Mouse (Mus musculus): Measurements from ENCODE around the gene Mss51.

Mss51 gene

DNA sequence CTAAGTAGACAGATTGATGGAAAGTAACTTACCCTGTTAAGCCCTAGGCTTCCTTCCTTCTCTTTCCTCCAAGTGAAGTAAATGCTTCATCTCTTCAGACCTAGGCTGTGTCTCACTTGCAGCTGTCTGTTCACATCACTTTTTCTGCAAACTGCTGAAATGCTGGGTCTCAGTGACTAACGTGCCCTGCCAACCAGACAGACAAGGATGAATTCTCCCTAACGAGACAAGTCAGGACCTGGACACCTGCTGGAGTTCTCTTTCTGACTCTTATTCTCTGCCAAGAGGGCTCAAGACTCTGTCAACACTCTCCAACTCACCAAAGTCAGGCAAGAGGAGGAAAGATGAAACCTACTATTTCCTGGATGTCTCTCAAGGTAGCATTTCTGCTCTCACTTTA is at the start of gene Mss51:
Gene Mss51 (minus strand): TSS at position 299 of the 400 bp plus-strand sequence.
- DNase-seq (ENCODE audit: low spot score) = no peak

DNA sequence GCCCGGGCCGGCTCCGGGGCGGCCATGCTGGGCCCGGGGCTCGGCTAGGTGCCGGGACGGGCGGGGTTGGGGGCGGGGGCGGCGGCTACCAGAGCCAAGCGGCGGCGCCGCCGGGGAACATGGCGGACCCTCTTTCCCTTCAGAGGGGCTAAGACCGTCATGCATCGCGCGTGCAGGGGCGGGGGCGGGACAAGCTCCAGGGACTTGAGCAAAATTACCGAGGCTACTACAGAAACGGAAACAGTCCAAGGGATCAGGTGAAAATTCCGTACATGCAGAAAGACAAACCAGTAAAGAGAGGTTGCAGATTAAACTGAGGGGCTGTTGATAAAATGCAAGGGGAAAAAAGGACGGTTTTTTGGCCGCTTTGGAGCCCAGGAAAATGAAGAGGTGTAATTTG is 49.7 kb upstream of the Mss51 start, which contains the start of gene Ppp3cb:
Gene Ppp3cb (minus strand): TSS at position 159 of the 400 bp plus-strand sequence.
- peak; percentile 86 for DNase-seq (ENCODE audit: low spot score)

DNA sequence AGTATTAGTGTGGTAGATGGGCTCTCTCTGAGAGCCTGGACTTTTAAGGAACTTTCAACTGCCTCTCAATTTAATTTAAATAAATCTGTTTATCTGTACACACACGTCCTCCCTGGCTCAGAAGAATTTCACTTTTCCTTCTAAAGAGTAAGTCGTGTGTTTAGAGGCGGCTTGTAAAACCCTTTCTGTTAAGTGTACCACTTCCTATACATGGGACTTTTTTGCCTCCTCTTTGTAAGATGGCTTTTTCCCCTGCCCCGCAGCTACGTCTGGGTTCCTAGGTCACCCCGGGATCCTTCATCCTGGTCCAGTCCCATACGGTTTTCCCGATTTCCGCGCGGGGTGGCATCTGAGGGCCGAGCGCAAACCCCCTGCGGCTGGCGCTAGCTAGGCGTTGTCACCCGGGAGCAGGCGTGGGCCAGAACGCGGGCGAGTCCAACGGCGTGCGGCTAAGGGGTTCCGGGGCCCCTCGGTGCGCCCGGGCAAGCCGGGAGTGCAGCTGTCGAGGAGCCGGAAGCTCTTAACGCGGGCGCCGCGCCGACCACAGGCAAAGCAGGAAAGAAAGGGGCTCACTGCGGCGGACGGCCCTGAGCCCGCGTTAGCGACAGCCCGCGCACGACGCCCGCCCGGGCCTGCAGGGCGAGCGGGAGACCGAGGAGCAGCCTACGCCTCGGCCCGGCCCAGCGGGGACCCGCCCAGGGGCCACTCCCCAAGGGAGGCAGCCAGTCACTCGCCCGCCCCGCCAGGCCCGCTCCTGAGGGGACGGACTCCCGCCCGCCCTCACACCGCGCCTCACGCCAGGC is 49.0 kb upstream of the Mss51 start:
- DNase-seq (ENCODE audit: low spot score) = peak; percentile 89

DNA sequence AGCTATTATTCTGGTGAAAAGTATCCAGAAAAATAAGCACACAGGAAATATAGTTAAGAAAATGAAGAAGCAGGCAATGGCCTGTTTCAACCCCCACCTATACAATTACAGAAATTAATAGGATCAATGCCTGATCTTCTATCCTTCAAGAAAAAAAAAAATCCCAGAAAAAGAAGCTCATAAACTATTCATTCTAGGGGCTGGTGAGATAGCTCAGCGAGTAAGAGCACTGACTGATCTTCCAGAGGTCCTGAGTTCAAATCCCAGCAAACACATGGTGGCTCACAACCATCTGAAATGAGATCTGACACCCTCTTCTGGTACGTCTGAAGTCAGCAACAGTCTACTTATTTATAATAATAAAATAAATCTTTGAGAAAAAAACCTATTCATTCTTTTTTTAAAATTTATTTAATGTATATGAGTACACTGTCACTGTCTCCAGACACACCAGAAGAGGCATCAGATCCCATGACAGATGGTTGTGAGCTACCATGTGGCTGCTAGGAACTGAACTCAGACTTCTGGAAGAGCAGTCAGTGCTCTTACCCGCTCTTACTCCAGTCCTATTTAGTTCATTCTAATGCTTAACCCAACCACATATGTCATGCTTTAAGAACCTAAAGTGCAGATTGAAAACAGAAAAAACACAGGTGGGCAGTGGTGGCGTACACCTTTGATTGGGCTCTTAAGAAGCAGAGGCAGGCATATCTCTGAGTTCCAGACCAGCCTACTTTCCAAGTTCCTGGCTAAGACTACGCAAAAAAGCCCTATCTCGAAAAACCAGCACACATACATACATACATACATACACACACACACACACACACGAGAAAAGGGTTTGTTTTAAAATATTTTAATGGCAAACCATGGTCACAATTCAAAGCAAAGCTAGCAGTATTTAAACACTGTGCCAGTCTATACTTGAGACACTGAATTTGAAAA is 48.0 kb upstream of the Mss51 start:
- DNase-seq (ENCODE audit: low spot score) = peak; percentile 6

DNA sequence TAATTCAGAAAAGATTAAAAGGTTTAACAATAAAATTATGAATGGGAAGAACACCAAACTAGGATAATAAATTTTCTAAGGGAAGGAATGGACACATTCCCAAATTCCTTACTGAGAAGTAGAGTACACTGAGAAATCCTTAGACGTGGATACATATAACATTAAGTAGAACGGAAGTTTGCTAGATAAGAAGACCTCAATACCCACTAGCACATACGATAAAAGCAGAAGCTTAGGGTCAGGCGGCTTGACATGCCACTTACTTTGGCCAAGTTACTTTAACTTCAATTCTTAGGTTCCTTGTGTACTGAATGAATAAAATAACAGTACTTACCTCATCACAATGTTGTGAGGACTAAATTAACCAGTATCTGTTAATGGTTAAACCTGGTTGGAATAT is 32.9 kb upstream of the Mss51 start:
- no peak for DNase-seq (ENCODE audit: low spot score)

DNA sequence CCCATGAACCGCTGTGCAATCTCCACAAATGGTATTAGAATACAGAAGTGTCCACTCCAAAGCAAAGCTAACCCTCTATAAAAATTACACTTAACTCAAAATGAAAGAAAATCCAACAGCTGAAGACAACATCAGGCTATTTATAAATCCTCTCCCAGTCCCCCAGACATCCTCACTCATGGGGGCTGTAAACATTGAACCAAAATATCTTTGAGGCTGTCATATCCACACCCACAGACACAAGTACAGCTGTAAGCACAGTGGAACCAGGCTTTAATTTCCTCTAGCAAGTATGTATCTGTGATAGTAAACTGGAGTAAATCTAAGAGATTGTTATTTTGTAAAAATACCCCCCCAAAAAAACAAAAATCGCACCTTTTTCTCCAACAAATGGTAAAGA is 23.5 kb upstream of the Mss51 start:
- DNase-seq (ENCODE audit: low spot score) = no peak

DNA sequence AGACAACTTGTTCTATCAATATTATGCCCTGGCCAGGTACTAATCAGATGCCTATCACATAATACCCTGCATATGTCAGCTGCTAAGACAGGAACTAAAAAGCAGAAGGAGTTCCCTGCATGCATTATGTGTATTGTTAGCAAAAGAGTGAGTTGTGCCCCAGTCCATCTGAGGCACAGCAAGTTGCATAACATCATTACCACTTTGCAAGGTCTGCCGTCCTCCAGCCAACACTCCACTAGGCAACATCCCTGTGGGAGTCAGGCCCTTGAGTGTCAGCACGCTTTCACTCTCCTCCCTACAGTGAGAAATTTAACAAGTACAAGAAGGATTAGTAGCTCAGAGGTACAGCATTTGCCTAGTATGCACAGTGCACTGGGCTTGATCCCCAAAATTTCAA is 11.7 kb upstream of the Mss51 start:
- DNase-seq (ENCODE audit: low spot score) = no peak

DNA sequence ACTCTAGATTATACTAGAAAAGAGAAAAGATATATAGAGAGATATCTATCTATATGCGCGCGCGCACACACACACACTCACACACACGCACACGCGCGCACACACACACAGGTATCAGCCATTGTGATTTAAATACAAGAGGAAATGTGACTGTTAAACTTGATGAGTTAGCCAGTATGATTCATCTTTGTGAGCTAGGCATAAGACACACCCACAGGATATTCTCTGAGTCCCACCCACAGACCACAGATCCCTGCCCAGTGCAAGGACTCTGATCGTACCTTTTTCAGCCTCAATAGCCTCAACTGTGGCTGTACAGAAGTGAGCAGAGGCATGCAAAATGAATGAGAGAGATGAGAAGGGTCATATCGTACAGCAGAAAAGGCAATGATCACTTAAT is 6.3 kb upstream of the Mss51 start:
- no peak for DNase-seq (ENCODE audit: low spot score)

DNA sequence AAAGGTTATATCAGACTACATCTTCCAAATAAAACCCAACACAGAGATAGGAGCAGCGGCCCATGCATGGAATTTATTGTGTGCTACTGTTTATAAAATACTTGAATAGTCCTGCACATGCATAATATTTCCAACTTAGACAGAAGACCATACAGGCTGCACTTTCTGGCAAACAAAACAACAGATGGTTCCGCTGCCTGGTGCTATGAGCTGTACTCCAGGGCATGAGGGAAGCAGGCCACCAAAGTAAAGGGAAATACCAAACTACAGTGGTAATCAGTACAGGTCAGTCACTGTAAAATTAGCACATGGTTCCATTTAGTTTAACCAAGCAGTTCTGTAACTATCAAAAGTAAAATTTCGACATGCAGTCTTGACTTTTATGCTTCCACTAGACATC is 3.3 kb upstream of the Mss51 start:
- DNase-seq (ENCODE audit: low spot score) = no peak

DNA sequence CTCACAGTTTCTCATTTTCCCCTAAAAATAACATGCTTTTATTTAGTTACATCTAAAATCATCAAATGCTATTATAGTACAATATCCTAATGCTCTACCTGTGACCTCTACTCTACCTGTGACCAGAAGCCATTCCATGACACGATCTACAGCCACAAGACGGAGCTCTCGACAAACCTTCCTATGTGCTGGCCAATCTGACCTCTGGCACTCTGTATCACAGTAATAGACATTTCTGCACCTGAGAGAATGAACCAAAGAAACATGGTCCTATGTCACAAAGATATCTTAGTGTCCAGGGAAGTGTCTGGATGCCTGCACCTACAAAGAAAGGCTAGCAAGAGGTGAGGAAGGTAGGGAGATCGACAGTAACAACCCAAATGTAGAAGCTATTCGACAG is 10.7 kb downstream of the Mss51 start:
- no peak for DNase-seq (ENCODE audit: low spot score)

DNA sequence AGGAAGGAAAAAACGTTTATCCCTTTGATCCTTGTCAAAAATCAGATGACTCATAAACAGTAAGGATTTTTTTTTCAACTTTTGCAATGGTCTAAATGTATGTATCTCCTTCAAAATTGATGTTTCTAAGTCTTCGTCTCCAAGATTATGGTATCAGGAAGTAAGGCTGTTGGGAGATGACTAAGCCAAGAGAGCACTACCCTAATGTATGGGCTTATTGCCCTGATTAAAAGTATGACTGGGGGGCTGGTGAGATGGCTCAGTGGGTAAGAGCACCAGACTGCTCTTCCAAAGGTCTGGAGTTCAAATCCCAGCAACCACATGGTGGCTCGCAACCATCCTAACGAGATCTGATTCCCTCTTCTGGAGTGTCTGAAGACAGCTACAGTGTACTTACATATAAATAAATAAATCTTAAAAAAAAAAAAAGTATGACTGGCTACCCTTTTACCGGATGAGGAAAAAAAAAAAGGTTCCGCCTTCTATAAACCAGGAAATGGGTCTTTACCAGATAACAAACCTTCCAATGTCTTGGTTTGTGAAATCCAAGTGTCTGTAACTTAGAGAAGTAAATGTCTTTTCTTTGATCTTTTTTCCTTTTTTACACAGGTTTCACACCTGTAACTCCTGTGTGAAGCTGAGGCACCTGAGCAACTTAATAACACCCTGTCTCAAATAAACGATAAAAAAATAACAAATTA is 14.5 kb downstream of the Mss51 start:
- DNase-seq (ENCODE audit: low spot score) = no peak

DNA sequence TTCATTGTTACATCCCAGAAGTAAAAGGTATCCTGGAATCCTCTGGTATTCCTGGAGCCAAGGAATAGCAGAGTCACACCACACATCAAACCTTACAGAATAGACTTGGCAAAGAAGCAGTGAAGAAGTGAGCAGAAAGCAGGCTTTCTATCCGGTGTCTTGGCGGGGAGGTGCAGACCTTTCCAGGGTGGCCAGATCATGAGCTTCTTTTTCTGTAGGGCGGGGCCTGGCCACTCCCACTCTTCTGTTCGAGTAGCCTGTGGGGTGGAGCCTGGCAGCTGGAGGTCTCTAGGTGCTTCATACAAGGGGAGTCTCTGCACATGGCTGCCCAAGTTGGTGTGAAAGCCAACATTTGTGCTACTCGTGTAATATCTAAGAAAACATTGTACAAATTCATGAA is 15.5 kb downstream of the Mss51 start:
- no peak for DNase-seq (ENCODE audit: low spot score)

DNA sequence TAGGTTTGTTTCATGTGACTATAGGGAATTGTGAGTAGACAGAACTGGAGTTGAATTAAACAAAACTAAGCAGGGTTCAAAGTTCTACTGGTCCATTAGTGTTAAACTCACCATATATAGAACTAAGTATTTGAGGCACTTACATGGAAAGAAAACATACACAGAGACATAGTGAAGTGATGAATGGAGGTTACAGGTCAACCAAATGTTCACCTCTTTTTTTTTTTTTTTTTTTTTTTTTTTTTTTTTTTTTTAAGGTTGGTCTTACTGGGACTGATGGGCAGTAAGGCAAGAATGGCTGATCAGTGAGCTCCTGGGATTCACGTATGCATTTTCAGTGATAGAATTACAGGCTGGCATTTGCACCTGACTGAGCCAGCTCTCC is 16.5 kb downstream of the Mss51 start:
- no peak for DNase-seq (ENCODE audit: low spot score)

DNA sequence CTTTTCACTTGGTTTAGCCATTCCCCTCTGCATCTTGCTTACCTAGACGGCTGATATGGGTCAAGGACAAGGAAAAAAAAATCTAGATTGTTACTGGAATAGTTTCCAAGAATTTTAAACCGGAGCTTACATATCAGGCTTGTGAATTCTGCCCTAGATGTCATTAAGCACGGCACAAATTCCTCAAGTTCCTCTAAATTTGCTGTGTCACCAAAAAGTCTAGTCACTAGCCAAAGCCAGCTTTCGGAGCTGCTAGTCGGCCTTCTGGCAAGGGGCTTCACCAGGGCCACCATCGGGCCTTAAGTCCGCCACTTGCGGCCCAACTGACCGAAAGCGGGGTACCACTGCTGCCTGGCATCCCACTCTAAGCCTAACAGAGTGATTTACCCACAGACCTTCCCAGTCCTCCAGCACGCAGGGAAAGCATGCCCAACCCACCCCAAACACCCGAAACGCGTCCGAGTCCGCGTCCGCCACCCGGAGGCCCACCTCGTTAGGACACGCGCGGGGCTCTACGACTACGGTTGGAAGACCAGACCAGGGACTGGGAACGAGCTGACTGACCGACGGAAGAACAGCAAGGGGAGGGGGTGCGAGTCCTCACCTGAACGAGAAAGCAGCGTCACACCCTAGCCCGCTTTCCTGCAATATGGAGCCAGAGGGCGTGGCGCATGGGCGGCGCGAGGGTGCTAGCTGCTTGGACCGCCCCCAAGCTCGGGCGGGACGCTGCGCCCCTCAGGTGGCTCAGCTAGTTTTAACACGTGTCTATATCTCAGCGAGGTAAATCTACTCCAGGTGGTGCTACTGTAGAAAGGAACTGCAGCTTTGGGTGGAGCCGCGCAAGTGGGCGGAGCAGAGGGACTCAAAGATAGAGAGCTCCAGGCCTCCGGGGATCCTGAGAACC is 17.2 kb downstream of the Mss51 start, which contains the start of gene Anxa7:
Gene Anxa7 (minus strand): TSS at position 843 of the 904 bp plus-strand sequence.
- peak; percentile 64 for DNase-seq (ENCODE audit: low spot score)

DNA sequence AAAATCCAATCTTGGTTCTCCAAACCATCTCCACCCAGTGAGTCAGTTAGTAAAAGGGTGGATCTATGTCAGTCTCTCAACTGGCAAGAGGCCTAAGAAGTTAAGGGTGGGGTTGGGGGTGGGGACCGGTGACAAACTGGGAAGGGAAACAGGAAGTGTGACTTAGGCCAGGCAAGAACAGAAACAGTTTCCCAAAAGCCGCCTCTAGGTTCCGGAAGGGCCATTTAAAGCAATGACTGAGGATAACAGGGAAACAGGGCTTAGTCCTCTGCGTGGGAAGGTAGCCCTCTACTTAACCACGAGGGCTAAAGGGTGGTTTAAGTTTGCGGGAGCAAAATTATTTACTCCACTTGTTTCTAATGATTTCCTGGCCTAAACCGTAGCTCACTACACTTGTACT is 17.9 kb downstream of the Mss51 start:
- DNase-seq (ENCODE audit: low spot score) = peak; percentile 19

DNA sequence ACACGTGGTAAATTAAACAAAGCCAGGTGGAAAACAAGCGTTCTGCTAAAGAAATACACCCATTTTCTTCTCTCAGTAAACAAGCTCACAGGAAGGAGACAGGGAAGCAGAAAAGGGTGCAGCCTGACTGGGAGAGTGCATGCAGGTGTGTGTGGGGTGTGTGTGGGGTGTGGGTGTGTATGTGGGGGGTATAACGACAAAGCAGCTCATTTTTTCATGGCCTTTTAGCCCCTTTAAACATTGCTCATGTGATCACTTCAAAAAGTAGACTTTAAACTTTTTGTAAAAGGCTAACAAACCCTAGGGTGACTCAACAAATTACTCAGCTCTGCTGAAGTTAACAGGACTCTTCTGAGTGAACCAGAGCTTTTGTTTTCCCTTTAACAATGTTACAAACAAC is 18.3 kb downstream of the Mss51 start:
- no peak for DNase-seq (ENCODE audit: low spot score)

DNA sequence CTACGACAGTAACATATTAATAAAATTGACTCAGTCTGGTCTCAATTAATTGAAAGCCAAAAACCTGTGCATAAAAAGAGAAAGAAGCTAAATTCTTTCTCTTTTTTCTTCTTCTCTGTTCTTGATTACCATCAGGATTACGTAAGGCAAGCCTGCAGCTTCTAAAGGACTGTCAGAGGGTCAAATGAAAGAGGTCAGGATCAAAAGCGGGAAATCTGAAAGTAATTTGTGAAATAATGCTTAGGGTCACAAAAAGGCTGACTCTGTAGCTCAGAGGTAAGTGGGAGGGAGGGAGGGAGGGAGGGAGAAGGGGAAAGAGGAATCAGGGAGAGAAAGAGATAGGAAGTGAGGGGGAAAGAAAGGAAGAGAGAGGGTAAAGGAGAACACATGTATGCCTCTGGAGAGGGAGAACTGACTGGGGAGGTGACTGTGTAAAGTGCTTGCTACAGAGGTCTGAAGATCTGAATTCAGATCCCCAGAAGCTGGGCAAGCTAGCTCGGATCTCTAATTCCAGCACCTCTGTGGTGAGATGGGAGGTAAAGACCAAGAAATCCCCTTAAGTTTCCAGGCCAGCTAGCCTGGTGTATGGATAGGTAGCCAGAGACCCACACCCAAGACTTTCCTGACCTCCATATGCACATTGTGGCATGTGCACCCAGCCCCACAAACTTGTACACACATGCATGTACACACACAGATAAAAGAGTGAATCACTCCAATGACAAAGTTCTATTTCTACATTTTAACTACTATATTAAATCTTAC is 19.3 kb downstream of the Mss51 start:
- no peak for DNase-seq (ENCODE audit: low spot score)

DNA sequence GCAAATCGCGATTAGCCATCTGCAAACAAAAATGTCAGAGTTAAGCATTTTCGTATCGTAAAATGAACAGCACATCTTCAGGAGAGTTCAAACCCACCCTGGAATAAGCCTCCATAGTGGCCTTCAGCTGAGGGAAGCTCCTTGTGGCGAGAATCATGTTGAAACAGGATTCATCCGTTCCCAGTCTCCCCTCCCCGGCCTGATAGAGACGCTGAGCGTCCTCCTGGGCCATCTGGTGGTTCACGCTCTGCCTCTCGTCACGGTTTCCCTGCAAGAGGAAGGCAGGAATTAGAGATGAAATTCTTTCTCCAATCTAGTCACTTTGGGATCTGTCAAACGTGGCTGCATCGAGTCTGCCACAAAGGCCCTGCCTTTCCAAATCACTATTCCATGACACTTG is 36.5 kb downstream of the Mss51 start:
- no peak for DNase-seq (ENCODE audit: low spot score)

DNA sequence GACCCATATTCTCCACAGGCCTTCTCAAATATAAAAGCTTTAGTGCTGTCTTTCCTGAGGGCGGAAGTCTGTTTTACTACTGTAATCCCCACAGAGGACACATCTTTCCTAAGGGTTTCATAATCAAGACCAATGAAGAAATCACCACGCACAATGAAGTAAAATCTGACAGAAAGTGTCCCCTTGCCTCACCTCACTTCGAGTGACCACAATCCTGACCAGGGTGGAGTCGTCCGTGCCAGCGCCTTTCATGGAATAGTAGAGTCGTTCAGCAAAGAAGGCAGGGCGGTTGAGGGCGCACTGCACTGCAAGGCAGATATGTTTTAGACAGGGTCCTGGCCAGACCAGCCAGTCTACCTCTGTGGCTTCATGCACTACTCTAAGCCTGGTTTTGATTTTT is 38.3 kb downstream of the Mss51 start:
- DNase-seq (ENCODE audit: low spot score) = no peak

DNA sequence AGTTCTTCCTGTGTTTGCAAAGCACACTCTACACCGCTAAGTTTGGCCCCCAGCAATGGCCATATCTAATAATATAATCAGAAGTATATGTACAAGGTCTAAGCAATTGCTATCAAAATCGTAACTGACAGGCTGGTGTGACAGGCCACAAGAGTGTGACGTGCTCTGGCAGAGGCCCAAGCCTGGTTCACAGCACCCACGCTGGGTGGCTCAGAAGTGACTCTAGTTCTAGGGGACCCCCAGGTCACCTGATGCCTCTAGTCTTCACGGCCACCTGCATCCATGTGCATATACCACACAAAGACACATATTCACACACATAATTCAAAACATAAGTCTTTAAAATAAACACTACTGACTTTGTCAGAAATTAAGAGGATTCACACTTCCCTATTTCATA is 43.8 kb downstream of the Mss51 start:
- DNase-seq (ENCODE audit: low spot score) = no peak
